ENCODE assay signal across 22 mouse cellular contexts in genomic region chr1:185638631-185639030, GRCm38 (mm10).
DNase-seq lines count a peak whose midpoint lies in the region; ATAC-seq and TF ChIP-seq lines count a peak whose summit lies in the region.
"Had no signal": no experiment of that assay in that cellular context is flagged by ENCODE, and none has a peak within 500 bp of the region (broad histone marks: within the 10 kb centered on the region; RNA-seq: fewer than 3 reads in every experiment).

No protein-coding gene starts in this region.

- H3K4me1 ChIP-seq in embryonic facial prominence, embryonic 13.5 days, result peaks cover 7% of the 10 kb centered on the region; the same call in 1 of the 2 replicates
- H3K4me1 ChIP-seq in embryonic facial prominence, embryonic 10.5 days, result no peaks in the 10 kb centered on the region
- no peaks in the 10 kb centered on the region for H3K4me1 ChIP-seq in hindbrain, postnatal 0 days (ENCODE audit: insufficient read depth, low read length)
- H3K4me1 ChIP-seq in hindbrain, embryonic 14.5 days (replicated peaks; ENCODE audit: control insufficient read depth, insufficient read depth, low read length), result no peaks in the 10 kb centered on the region
- no peaks in the 10 kb centered on the region for H3K4me1 ChIP-seq in midbrain, postnatal 0 days (ENCODE audit: insufficient read depth, low read length)
- H3K4me1 ChIP-seq in midbrain, embryonic 15.5 days, result no peaks in the 10 kb centered on the region
- H3K4me1 ChIP-seq in embryonic facial prominence, embryonic 14.5 days (ENCODE audit: control insufficient read depth, insufficient read depth, low read length), result peaks cover 3% of the 10 kb centered on the region; the same call in 1 of the 2 replicates
- H3K4me1 ChIP-seq: embryonic facial prominence, embryonic 12.5 days; forebrain, embryonic 10.5 days; forebrain, embryonic 13.5 days; hindbrain, embryonic 12.5 days had no signal

- no peaks in the 10 kb centered on the region for H3K9me3 ChIP-seq in embryonic facial prominence, embryonic 13.5 days
- no peaks in the 10 kb centered on the region for H3K9me3 ChIP-seq in embryonic facial prominence, embryonic 10.5 days
- no peaks in the 10 kb centered on the region for H3K9me3 ChIP-seq in hindbrain, postnatal 0 days (ENCODE audit: low read length)
- H3K9me3 ChIP-seq in hindbrain, embryonic 14.5 days (ENCODE audit: control insufficient read depth, low read length), result no peaks in the 10 kb centered on the region
- H3K9me3 ChIP-seq in midbrain, postnatal 0 days (ENCODE audit: low read length), result no peaks in the 10 kb centered on the region
- no peaks in the 10 kb centered on the region for H3K9me3 ChIP-seq in midbrain, embryonic 15.5 days
- no peaks in the 10 kb centered on the region for H3K9me3 ChIP-seq in embryonic facial prominence, embryonic 14.5 days (ENCODE audit: control insufficient read depth, low read length)
- H3K9me3 ChIP-seq: embryonic facial prominence, embryonic 12.5 days; forebrain, embryonic 10.5 days; forebrain, embryonic 13.5 days; hindbrain, embryonic 12.5 days had no signal

- H3K4me3 ChIP-seq in embryonic facial prominence, embryonic 13.5 days, result no peak overlapping the region
- no peak overlapping the region for H3K4me3 ChIP-seq in embryonic facial prominence, embryonic 10.5 days
- H3K4me3 ChIP-seq in hindbrain, postnatal 0 days (ENCODE audit: low read length), result no peak overlapping the region
- no peak overlapping the region for H3K4me3 ChIP-seq in hindbrain, embryonic 14.5 days (replicated peaks; ENCODE audit: low read length)
- no peak overlapping the region for H3K4me3 ChIP-seq in midbrain, postnatal 0 days (ENCODE audit: low read depth, low read length)
- no peak overlapping the region for H3K4me3 ChIP-seq in midbrain, embryonic 15.5 days
- H3K4me3 ChIP-seq in embryonic facial prominence, embryonic 14.5 days (ENCODE audit: low read depth, low read length), result no peak overlapping the region
- H3K4me3 ChIP-seq: embryonic facial prominence, embryonic 12.5 days; forebrain, embryonic 10.5 days; forebrain, embryonic 13.5 days; hindbrain, embryonic 12.5 days had no signal

- no peaks in the 10 kb centered on the region for H3K27me3 ChIP-seq in embryonic facial prominence, embryonic 13.5 days
- no peaks in the 10 kb centered on the region for H3K27me3 ChIP-seq in embryonic facial prominence, embryonic 10.5 days (replicated peaks; ENCODE audit: low read depth, poor library complexity, severe bottlenecking)
- no peaks in the 10 kb centered on the region for H3K27me3 ChIP-seq in hindbrain, postnatal 0 days (ENCODE audit: insufficient read depth, low read length)
- no peaks in the 10 kb centered on the region for H3K27me3 ChIP-seq in hindbrain, embryonic 14.5 days (ENCODE audit: control insufficient read depth, insufficient read depth, low read length)
- no peaks in the 10 kb centered on the region for H3K27me3 ChIP-seq in midbrain, postnatal 0 days (ENCODE audit: insufficient read depth, low read length)
- no peaks in the 10 kb centered on the region for H3K27me3 ChIP-seq in midbrain, embryonic 15.5 days (replicated peaks)
- no peaks in the 10 kb centered on the region for H3K27me3 ChIP-seq in embryonic facial prominence, embryonic 14.5 days (replicated peaks; ENCODE audit: control insufficient read depth, insufficient read depth, low read length)
- H3K27me3 ChIP-seq: embryonic facial prominence, embryonic 12.5 days; forebrain, embryonic 13.5 days; hindbrain, embryonic 12.5 days had no signal

- WGBS in embryonic facial prominence, embryonic 13.5 days, result 48% methylated on average over 6 of the region's 6 CpGs
- WGBS in embryonic facial prominence, embryonic 10.5 days, result 86% methylated on average over 6 of the region's 6 CpGs
- WGBS in hindbrain, postnatal 0 days, result 49% methylated on average over 6 of the region's 6 CpGs
- WGBS in hindbrain, embryonic 14.5 days, result 76% methylated on average over 6 of the region's 6 CpGs
- 72% methylated on average over 6 of the region's 6 CpGs for WGBS in midbrain, postnatal 0 days
- 86% methylated on average over 6 of the region's 6 CpGs for WGBS in midbrain, embryonic 15.5 days
- 54% methylated on average over 6 of the region's 6 CpGs for WGBS in embryonic facial prominence, embryonic 14.5 days

- peak overlapping the region; percentile 30; the same call in 1 of the 2 replicates for H3K27ac ChIP-seq in embryonic facial prominence, embryonic 13.5 days
- no peak overlapping the region for H3K27ac ChIP-seq in embryonic facial prominence, embryonic 10.5 days (replicated peaks)
- no peak overlapping the region for H3K27ac ChIP-seq in hindbrain, postnatal 0 days
- H3K27ac ChIP-seq in hindbrain, embryonic 14.5 days, result no peak overlapping the region
- no peak overlapping the region for H3K27ac ChIP-seq in midbrain, postnatal 0 days (ENCODE audit: low read depth, low read length)
- no peak overlapping the region for H3K27ac ChIP-seq in midbrain, embryonic 15.5 days
- no peak overlapping the region for H3K27ac ChIP-seq in embryonic facial prominence, embryonic 14.5 days (replicated peaks; ENCODE audit: low read depth, low read length)
- H3K27ac ChIP-seq: embryonic facial prominence, embryonic 12.5 days; forebrain, embryonic 10.5 days; forebrain, embryonic 13.5 days; hindbrain, embryonic 12.5 days had no signal

- H3K9ac ChIP-seq in embryonic facial prominence, embryonic 13.5 days, result no peak overlapping the region
- no peak overlapping the region for H3K9ac ChIP-seq in hindbrain, postnatal 0 days (replicated peaks; ENCODE audit: low read length)
- no peak overlapping the region for H3K9ac ChIP-seq in hindbrain, embryonic 14.5 days
- H3K9ac ChIP-seq in midbrain, postnatal 0 days (replicated peaks; ENCODE audit: low read length, poor library complexity, severe bottlenecking), result no peak overlapping the region
- no peak overlapping the region for H3K9ac ChIP-seq in midbrain, embryonic 15.5 days
- H3K9ac ChIP-seq in embryonic facial prominence, embryonic 14.5 days (ENCODE audit: low read depth, low read length), result no peak overlapping the region
- H3K9ac ChIP-seq: embryonic facial prominence, embryonic 12.5 days; forebrain, embryonic 13.5 days; hindbrain, embryonic 12.5 days had no signal

- no peak for TF ChIP-seq CTCF in hindbrain, postnatal 0 days (IDR thresholded peaks at IDR 0.05; ENCODE audit: low read depth)
- TF ChIP-seq CTCF in midbrain, postnatal 0 days (IDR thresholded peaks at IDR 0.05), result no peak

- DNase-seq in embryonic facial prominence, embryonic 10.5 days (ENCODE audit: low spot score), result no peak
- DNase-seq in hindbrain, postnatal 0 days (ENCODE audit: low spot score), result peak; percentile 46
- DNase-seq in hindbrain, embryonic 14.5 days (ENCODE audit: low spot score), result no peak
- peak; percentile 42 for DNase-seq in midbrain, postnatal 0 days (ENCODE audit: low spot score)
- peak; percentile 77 for DNase-seq in embryonic facial prominence, embryonic 14.5 days (ENCODE audit: low spot score)
- no peak for DNase-seq in lung, postnatal 25 days (ENCODE audit: low spot score)
- DNase-seq: adrenal gland, adult 2 months; adrenal gland, postnatal 14 days; cerebellum, adult 18-20 months; cerebellum, adult 9-10 months; gastrocnemius, postnatal 25 days had no signal

- H3K36me3 ChIP-seq in embryonic facial prominence, embryonic 13.5 days, result no peaks in the 10 kb centered on the region
- H3K36me3 ChIP-seq in embryonic facial prominence, embryonic 10.5 days (replicated peaks), result no peaks in the 10 kb centered on the region
- no peaks in the 10 kb centered on the region for H3K36me3 ChIP-seq in hindbrain, postnatal 0 days (ENCODE audit: insufficient read depth, low read length)
- H3K36me3 ChIP-seq in hindbrain, embryonic 14.5 days (replicated peaks; ENCODE audit: control insufficient read depth, insufficient read depth), result no peaks in the 10 kb centered on the region
- no peaks in the 10 kb centered on the region for H3K36me3 ChIP-seq in midbrain, postnatal 0 days (ENCODE audit: insufficient read depth, low read length)
- no peaks in the 10 kb centered on the region for H3K36me3 ChIP-seq in midbrain, embryonic 15.5 days (replicated peaks)
- H3K36me3 ChIP-seq in embryonic facial prominence, embryonic 14.5 days (ENCODE audit: control insufficient read depth, insufficient read depth, low read length), result no peaks in the 10 kb centered on the region
- H3K36me3 ChIP-seq: embryonic facial prominence, embryonic 12.5 days; forebrain, embryonic 10.5 days; hindbrain, embryonic 12.5 days had no signal

- no peak overlapping the region for H3K4me2 ChIP-seq in embryonic facial prominence, embryonic 13.5 days
- no peak overlapping the region for H3K4me2 ChIP-seq in hindbrain, postnatal 0 days (ENCODE audit: low read depth, low read length)
- H3K4me2 ChIP-seq in hindbrain, embryonic 14.5 days (replicated peaks), result no peak overlapping the region
- no peak overlapping the region for H3K4me2 ChIP-seq in midbrain, postnatal 0 days (ENCODE audit: low read depth, low read length, poor library complexity, severe bottlenecking)
- no peak overlapping the region for H3K4me2 ChIP-seq in midbrain, embryonic 15.5 days
- H3K4me2 ChIP-seq in embryonic facial prominence, embryonic 14.5 days (ENCODE audit: low read depth, low read length), result no peak overlapping the region
- H3K4me2 ChIP-seq: embryonic facial prominence, embryonic 12.5 days; forebrain, embryonic 13.5 days; heart, embryonic 11.5 days; hindbrain, embryonic 12.5 days had no signal

- no peak for ATAC-seq in embryonic facial prominence, embryonic 13.5 days (ENCODE audit: insufficient number of reproducible peaks, insufficient read depth, low FRiP score, low TSS enrichment, low read depth)
- ATAC-seq in hindbrain, postnatal 0 days, result no peak
- ATAC-seq in hindbrain, embryonic 14.5 days (ENCODE audit: low FRiP score), result no peak
- no peak for ATAC-seq in midbrain, postnatal 0 days (ENCODE audit: low FRiP score)
- ATAC-seq in midbrain, embryonic 15.5 days (replicated peaks), result no peak
- peak; percentile 33; the same call in 1 of the 2 replicates for ATAC-seq in embryonic facial prominence, embryonic 14.5 days (ENCODE audit: low read depth)
- ATAC-seq: CD4-positive, CD25-positive, alpha-beta regulatory T cell, adult 4 months; forebrain, embryonic 13.5 days; hindbrain, embryonic 16.5 days; inflammation-experienced regulatory T-cells, adult 6 months; intestine, embryonic 16.5 days had no signal

Comparison
In these comparisons a context has a peak if more than half of its experiments do, and no peak if none do; other contexts are left out.
1. DNase-seq: peak in hindbrain, postnatal 0 days (single experiment), midbrain, postnatal 0 days (single experiment) and embryonic facial prominence, embryonic 14.5 days (single experiment); none in embryonic facial prominence, embryonic 10.5 days (single experiment), hindbrain, embryonic 14.5 days (single experiment) and lung, postnatal 25 days (single experiment).